Mouse (Mus musculus): ENCODE data around the gene H2-M10.2. TPM values are rescaled to one million over a fixed set of nuclear protein-coding genes. Genes with fewer than 3 reads are reported as not detected.
A peak's percentile ranks its signal among the peaks of the same experiment; 100 is the strongest.

H2-M10.2 gene
- polyA plus RNA-seq, 1 experiment from 2014 or later: 0.19 TPM

DNA sequence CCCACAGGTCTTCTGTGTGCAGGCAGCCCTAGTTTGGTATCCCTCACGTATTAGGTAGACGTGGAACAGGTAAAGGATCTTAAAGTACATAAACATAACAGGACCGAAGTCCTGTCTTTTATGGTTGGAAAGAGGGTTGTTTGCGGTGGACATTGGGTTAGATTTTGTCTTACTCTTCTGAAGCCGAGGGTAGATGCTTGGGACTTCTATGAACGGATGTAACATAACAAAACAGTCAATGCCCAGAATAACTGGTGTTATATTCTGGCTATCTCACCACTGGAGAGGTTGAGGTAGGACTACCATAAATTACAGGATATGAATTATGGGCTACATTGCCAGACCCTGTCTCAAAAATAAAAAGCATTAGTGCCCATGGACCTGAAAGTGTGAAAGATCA, 28.3 kb downstream of the H2-M10.2 start, which contains the start of gene Rpp21:
Gene Rpp21, minus strand, starts transcription at position 101 of the 400 bp plus-strand sequence.
- Histone ChIP-seq H3K27ac (ENCODE audit: low read depth, low read length) (peak within 1 kb of the TSS; percentile 74), H3K9me3 (ENCODE audit: control insufficient read depth, low read length) (no peaks in the 10 kb centered on the region), H3K4me2 (replicated peaks; ENCODE audit: low read depth, low read length) (peak within 1 kb of the TSS; percentile 44), H3K4me3 (ENCODE audit: low read length) (peak within 1 kb of the TSS; percentile 83), H3K36me3 (ENCODE audit: control insufficient read depth, insufficient read depth, low read length) (peaks cover 32% of the 10 kb centered on the region), H3K9ac (ENCODE audit: low read depth, low read length) (peak within 1 kb of the TSS; percentile 79), H3K27me3 (ENCODE audit: control insufficient read depth, insufficient read depth, low read length) (no peaks in the 10 kb centered on the region), H3K4me1 (ENCODE audit: control insufficient read depth, insufficient read depth, low read length) (peaks cover 4% of the 10 kb centered on the region; the same call in 1 of the 2 replicates)
- WGBS: 48% methylated on average over 6 of the region's 6 CpGs
- peak; percentile 13; the same call in 1 of the 2 replicates for ATAC-seq (ENCODE audit: low FRiP score, low TSS enrichment)

- ATAC-seq (ENCODE audit: low FRiP score, low TSS enrichment): peak; percentile 96
- Histone ChIP-seq H3K9me3 (ENCODE audit: control insufficient read depth, low read length) (no peaks in the 10 kb centered on the region), H3K4me2 (replicated peaks; ENCODE audit: low read depth, low read length) (peak overlapping the region; percentile 44), H3K4me3 (ENCODE audit: low read length) (peak overlapping the region; percentile 83), H3K27ac (ENCODE audit: low read depth, low read length) (peak overlapping the region; percentile 74), H3K27me3 (ENCODE audit: control insufficient read depth, insufficient read depth, low read length) (0 out of 2 replicates have a peak, but pooled peaks cover 3% of the 10 kb centered on the region), H3K9ac (ENCODE audit: low read depth, low read length) (peak overlapping the region; percentile 79), H3K4me1 (ENCODE audit: control insufficient read depth, insufficient read depth, low read length) (peaks cover 6% of the 10 kb centered on the region; the same call in 1 of the 2 replicates), H3K36me3 (ENCODE audit: control insufficient read depth, insufficient read depth, low read length) (peaks cover 26% of the 10 kb centered on the region)
- 1% methylated on average over 37 of the region's 37 CpGs for WGBS
Measured at GRCm38 (mm10) chr17:36257241-36257947, 28.9 kb downstream of the H2-M10.2 start.

DNA sequence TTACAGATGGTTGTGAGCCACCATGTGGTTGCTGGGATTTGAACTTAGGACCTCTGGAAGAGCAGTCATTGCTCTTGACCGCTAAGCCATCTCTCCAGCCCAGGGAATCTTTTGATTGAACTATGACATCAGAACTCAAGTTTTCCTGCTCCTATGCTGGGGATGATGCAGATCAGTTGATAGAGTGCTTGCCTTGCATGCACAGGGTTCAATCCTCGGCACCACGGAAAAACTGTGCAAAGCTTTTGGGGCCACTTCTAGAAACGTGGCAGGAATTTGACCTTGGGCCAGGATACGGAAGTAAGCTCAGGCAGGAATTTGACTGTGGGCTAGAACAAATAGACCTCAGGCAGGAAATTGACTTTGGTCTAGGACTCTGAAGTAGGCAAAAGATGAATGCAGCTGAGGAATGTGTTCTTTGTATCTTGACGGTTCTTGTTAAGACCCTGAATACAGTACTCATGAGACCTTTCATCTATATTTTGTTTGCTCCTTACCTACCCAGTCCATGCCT, 33.1 kb downstream of the H2-M10.2 start:
- Histone ChIP-seq H3K27me3 (ENCODE audit: control insufficient read depth, insufficient read depth, low read length) (peaks cover 18% of the 10 kb centered on the region; the same call in 1 of the 2 replicates), H3K4me1 (ENCODE audit: control insufficient read depth, insufficient read depth, low read length) (peaks cover 7% of the 10 kb centered on the region; the same call in 1 of the 2 replicates), H3K9ac (ENCODE audit: low read depth, low read length) (no peak overlapping the region), H3K9me3 (ENCODE audit: control insufficient read depth, low read length) (no peaks in the 10 kb centered on the region), H3K4me2 (replicated peaks; ENCODE audit: low read depth, low read length) (no peak overlapping the region), H3K4me3 (ENCODE audit: low read length) (no peak overlapping the region), H3K27ac (ENCODE audit: low read depth, low read length) (no peak overlapping the region), H3K36me3 (ENCODE audit: control insufficient read depth, insufficient read depth, low read length) (no peaks in the 10 kb centered on the region)
- no peak for ATAC-seq (ENCODE audit: low FRiP score, low TSS enrichment)
- 58% methylated on average over 6 of the region's 6 CpGs for WGBS

DNA sequence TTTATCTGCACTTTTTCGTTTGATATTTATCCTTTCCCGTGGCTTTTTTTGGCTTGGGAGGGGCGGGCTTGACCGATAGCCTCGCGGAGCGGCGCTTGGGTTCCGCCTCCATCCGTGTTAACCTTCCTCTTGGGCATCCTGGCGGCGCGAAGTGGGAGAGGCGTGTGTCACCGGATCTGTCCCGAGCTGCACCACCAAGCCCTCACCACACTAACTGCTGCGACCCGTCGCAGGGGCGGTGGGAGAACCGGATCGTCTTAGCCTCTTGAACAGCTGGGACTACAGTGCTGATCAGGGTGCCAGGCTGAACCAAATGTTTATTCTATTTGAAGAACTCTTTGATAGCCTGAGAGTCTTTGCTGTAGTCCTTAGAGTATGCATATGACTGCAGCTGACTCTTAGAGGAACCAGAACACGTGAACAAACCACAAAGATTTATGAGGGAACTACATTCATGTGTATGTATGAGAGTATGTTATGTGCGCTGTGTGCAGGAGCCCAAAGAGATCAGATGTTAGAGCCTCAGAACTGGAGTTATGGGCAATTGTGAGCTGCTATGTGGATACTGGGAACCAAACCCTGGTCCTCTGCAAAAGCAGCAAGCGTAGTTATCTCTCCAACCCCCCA, 33.9 kb downstream of the H2-M10.2 start:
- H3K27ac ChIP-seq (ENCODE audit: low read depth, low read length): no peak overlapping the region
- 10% methylated on average over 25 of the region's 25 CpGs for WGBS
- peaks cover 18% of the 10 kb centered on the region; the same call in 1 of the 2 replicates for H3K27me3 ChIP-seq (ENCODE audit: control insufficient read depth, insufficient read depth, low read length)
- H3K4me3 ChIP-seq (ENCODE audit: low read length): peak overlapping the region; percentile 24
- H3K4me1 ChIP-seq (ENCODE audit: control insufficient read depth, insufficient read depth, low read length): peaks cover 7% of the 10 kb centered on the region; the same call in 1 of the 2 replicates
- ATAC-seq (ENCODE audit: low FRiP score, low TSS enrichment): 0 out of 2 replicates have a peak, but pooled peaks have one; percentile 63
- no peaks in the 10 kb centered on the region for H3K36me3 ChIP-seq (ENCODE audit: control insufficient read depth, insufficient read depth, low read length)
- no peaks in the 10 kb centered on the region for H3K9me3 ChIP-seq (ENCODE audit: control insufficient read depth, low read length)
- peak overlapping the region; percentile 29 for H3K4me2 ChIP-seq (replicated peaks; ENCODE audit: low read depth, low read length)
- no peak overlapping the region for H3K9ac ChIP-seq (ENCODE audit: low read depth, low read length)

- ATAC-seq (ENCODE audit: low FRiP score, low TSS enrichment): no peak
- 0 out of 2 replicates have a peak, but pooled peaks cover 4% of the 10 kb centered on the region for H3K4me1 ChIP-seq (ENCODE audit: control insufficient read depth, insufficient read depth, low read length)
- peaks cover 18% of the 10 kb centered on the region; the same call in 1 of the 2 replicates for H3K27me3 ChIP-seq (ENCODE audit: control insufficient read depth, insufficient read depth, low read length)
- no peak overlapping the region for H3K27ac ChIP-seq (ENCODE audit: low read depth, low read length)
- WGBS: 25% methylated on average over 32 of the region's 33 CpGs
- H3K36me3 ChIP-seq (ENCODE audit: control insufficient read depth, insufficient read depth, low read length): no peaks in the 10 kb centered on the region
- H3K9me3 ChIP-seq (ENCODE audit: control insufficient read depth, low read length): no peaks in the 10 kb centered on the region
- peak overlapping the region; percentile 24; the same call in 1 of the 2 replicates for H3K4me2 ChIP-seq (replicated peaks; ENCODE audit: low read depth, low read length)
- no peak overlapping the region; the same call in 1 of the 2 replicates for H3K4me3 ChIP-seq (ENCODE audit: low read length)
- H3K9ac ChIP-seq (ENCODE audit: low read depth, low read length): no peak overlapping the region
Measured at GRCm38 (mm10) chr17:36248886-36249285, 37.4 kb downstream of the H2-M10.2 start.

- H3K36me3 ChIP-seq (ENCODE audit: control insufficient read depth, insufficient read depth, low read length): no peaks in the 10 kb centered on the region
- 83% methylated on average over 2 of the region's 2 CpGs for WGBS
- H3K4me3 ChIP-seq (ENCODE audit: low read length): no peak overlapping the region
- no peak overlapping the region for H3K27ac ChIP-seq (ENCODE audit: low read depth, low read length)
- H3K9ac ChIP-seq (ENCODE audit: low read depth, low read length): no peak overlapping the region
- H3K4me1 ChIP-seq (ENCODE audit: control insufficient read depth, insufficient read depth, low read length): peaks cover 4% of the 10 kb centered on the region; the same call in 1 of the 2 replicates
- no peak overlapping the region for H3K4me2 ChIP-seq (replicated peaks; ENCODE audit: low read depth, low read length)
- no peak for ATAC-seq (ENCODE audit: low FRiP score, low TSS enrichment)
- H3K27me3 ChIP-seq (ENCODE audit: control insufficient read depth, insufficient read depth, low read length): peaks cover 18% of the 10 kb centered on the region; the same call in 1 of the 2 replicates
- no peaks in the 10 kb centered on the region for H3K9me3 ChIP-seq (ENCODE audit: control insufficient read depth, low read length)
Measured at GRCm38 (mm10) chr17:36245741-36246140, 40.5 kb downstream of the H2-M10.2 start.

DNA sequence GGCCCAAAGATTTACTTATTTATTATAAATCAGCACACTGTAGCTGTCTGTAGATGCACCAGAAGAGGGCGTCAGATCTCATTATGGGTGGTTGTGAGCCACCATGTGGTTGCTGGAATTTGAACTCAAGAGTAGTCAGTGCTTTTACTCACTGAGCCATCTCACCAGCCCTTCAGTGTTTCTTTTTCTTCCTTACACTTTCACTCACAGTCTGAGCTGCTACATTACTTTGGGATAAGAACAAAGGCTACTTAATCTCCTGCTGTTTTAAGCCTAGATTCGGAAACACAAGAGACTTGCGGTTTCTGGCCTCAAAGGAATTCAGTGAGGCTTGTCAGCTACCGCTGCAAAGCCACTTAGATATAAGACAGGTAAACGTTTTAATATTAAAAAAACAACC, 42.3 kb downstream of the H2-M10.2 start:
- WGBS: 54% methylated on average over 5 of the region's 5 CpGs

GRCm38 (mm10) chr17:36240637-36241213, 45.6 kb downstream of the H2-M10.2 start:
- no peak overlapping the region for H3K9ac ChIP-seq (ENCODE audit: low read depth, low read length)
- 9% methylated on average over 5 of the region's 5 CpGs for WGBS
- H3K4me3 ChIP-seq (ENCODE audit: low read length): no peak overlapping the region
- no peak overlapping the region for H3K27ac ChIP-seq (ENCODE audit: low read depth, low read length)
- H3K9me3 ChIP-seq (ENCODE audit: control insufficient read depth, low read length): no peaks in the 10 kb centered on the region
- H3K27me3 ChIP-seq (ENCODE audit: control insufficient read depth, insufficient read depth, low read length): peaks cover 41% of the 10 kb centered on the region
- H3K4me1 ChIP-seq (ENCODE audit: control insufficient read depth, insufficient read depth, low read length): peaks cover 6% of the 10 kb centered on the region; the same call in 1 of the 2 replicates
- peak overlapping the region; percentile 15; the same call in 1 of the 2 replicates for H3K4me2 ChIP-seq (replicated peaks; ENCODE audit: low read depth, low read length)
- H3K36me3 ChIP-seq (ENCODE audit: control insufficient read depth, insufficient read depth, low read length): no peaks in the 10 kb centered on the region
- no peak for ATAC-seq (ENCODE audit: low FRiP score, low TSS enrichment)

More for the DNA sequence above, 42.3 kb downstream of the H2-M10.2 start:
- H3K9ac ChIP-seq (ENCODE audit: low read depth, low read length): no peak overlapping the region
- no peak overlapping the region for H3K4me2 ChIP-seq (replicated peaks; ENCODE audit: low read depth, low read length)
- no peak for ATAC-seq (ENCODE audit: low FRiP score, low TSS enrichment)
- no peaks in the 10 kb centered on the region for H3K36me3 ChIP-seq (ENCODE audit: control insufficient read depth, insufficient read depth, low read length)
- H3K4me3 ChIP-seq (ENCODE audit: low read length): no peak overlapping the region
- no peaks in the 10 kb centered on the region for H3K9me3 ChIP-seq (ENCODE audit: control insufficient read depth, low read length)
- peaks cover 6% of the 10 kb centered on the region; the same call in 1 of the 2 replicates for H3K4me1 ChIP-seq (ENCODE audit: control insufficient read depth, insufficient read depth, low read length)
- H3K27ac ChIP-seq (ENCODE audit: low read depth, low read length): no peak overlapping the region
- H3K27me3 ChIP-seq (ENCODE audit: control insufficient read depth, insufficient read depth, low read length): peaks cover 19% of the 10 kb centered on the region

All from kidney, embryonic 14.5 days (tissue).